Mouse (Mus musculus): ENCODE data around the gene Spindoc.
"Not testable (repeated sequence)": the region's sequence is repeated elsewhere in the genome, so short reads cannot be mapped to it uniquely, and the experiment has no call there.

The Spindoc gene

GRCm38 (mm10) chr19:7400635-7401034 lies 17.8 kb upstream of the Spindoc start:
- no peak for DNase-seq (ENCODE audit: low read depth, low spot score)

GRCm38 (mm10) chr19:7398898-7399297 lies 16.1 kb upstream of the Spindoc start:
- DNase-seq (ENCODE audit: low read depth, low spot score): not testable (repeated sequence)

- peak; percentile 75 for DNase-seq (ENCODE audit: low read depth, low spot score)
Measured at GRCm38 (mm10) chr19:7396867-7397826, 14.4 kb upstream of the Spindoc start.

GRCm38 (mm10) chr19:7388488-7388887 lies 5.7 kb upstream of the Spindoc start:
- DNase-seq (ENCODE audit: low read depth, low spot score): no peak

- no peak for DNase-seq (ENCODE audit: low read depth, low spot score)
Measured at GRCm38 (mm10) chr19:7386042-7386441, 3.2 kb upstream of the Spindoc start.

- DNase-seq (ENCODE audit: low read depth, low spot score): no peak
Measured at GRCm38 (mm10) chr19:7382248-7382902, 419 bp downstream of the Spindoc start.

GRCm38 (mm10) chr19:7381906-7382247 lies 917 bp downstream of the Spindoc start:
- no peak for DNase-seq (ENCODE audit: low read depth, low spot score)

GRCm38 (mm10) chr19:7377639-7378038 lies 5.2 kb downstream of the Spindoc start:
- DNase-seq (ENCODE audit: low read depth, low spot score): no peak

- no peak for DNase-seq (ENCODE audit: low read depth, low spot score)
Measured at GRCm38 (mm10) chr19:7374491-7374890, 8.3 kb downstream of the Spindoc start.

- not testable (repeated sequence) for DNase-seq (ENCODE audit: low read depth, low spot score)
Measured at GRCm38 (mm10) chr19:7369469-7369868, 13.3 kb downstream of the Spindoc start.

- DNase-seq (ENCODE audit: low read depth, low spot score): no peak
Measured at GRCm38 (mm10) chr19:7353636-7354035, 29.2 kb downstream of the Spindoc start.

GRCm38 (mm10) chr19:7352809-7353495 lies 29.8 kb downstream of the Spindoc start:
- DNase-seq (ENCODE audit: low read depth, low spot score): no peak

- no peak for DNase-seq (ENCODE audit: low read depth, low spot score)
Measured at GRCm38 (mm10) chr19:7349993-7350392, 32.8 kb downstream of the Spindoc start.

- DNase-seq (ENCODE audit: low read depth, low spot score): peak; percentile 50
Measured at GRCm38 (mm10) chr19:7345235-7345755, 37.5 kb downstream of the Spindoc start.

GRCm38 (mm10) chr19:7342646-7343045 lies 40.1 kb downstream of the Spindoc start:
- DNase-seq (ENCODE audit: low read depth, low spot score): no peak

- DNase-seq (ENCODE audit: low read depth, low spot score): peak; percentile 100
Measured at GRCm38 (mm10) chr19:7341512-7342397, 41.0 kb downstream of the Spindoc start, which contains the start of gene Mark2. Gene Mark2 (minus strand): TSS chr19:7341860.

GRCm38 (mm10) chr19:7340780-7341475 lies 41.9 kb downstream of the Spindoc start:
- peak; percentile 50 for DNase-seq (ENCODE audit: low read depth, low spot score)

- DNase-seq (ENCODE audit: low read depth, low spot score): no peak
Measured at GRCm38 (mm10) chr19:7340371-7340779, 42.4 kb downstream of the Spindoc start.

GRCm38 (mm10) chr19:7339867-7340266 lies 42.9 kb downstream of the Spindoc start:
- DNase-seq (ENCODE audit: low read depth, low spot score): peak; percentile 39

- no peak for DNase-seq (ENCODE audit: low read depth, low spot score)
Measured at GRCm38 (mm10) chr19:7339026-7339425, 43.8 kb downstream of the Spindoc start.

All from A20 (cell line).